Mouse (Mus musculus) right cerebral cortex, adult 18-20 months (tissue): ENCODE results near the gene Mdm1.
"Not testable (repeated sequence)": the region's sequence is repeated elsewhere in the genome, so short reads cannot be mapped to it uniquely, and the experiment has no call there.

Experiments
- DNase-seq: peaks from one replicate; pipeline ENCODE4 v3.0.0; 2022; ENCODE audit warnings: mixed read lengths

The Mdm1 gene

DNA sequence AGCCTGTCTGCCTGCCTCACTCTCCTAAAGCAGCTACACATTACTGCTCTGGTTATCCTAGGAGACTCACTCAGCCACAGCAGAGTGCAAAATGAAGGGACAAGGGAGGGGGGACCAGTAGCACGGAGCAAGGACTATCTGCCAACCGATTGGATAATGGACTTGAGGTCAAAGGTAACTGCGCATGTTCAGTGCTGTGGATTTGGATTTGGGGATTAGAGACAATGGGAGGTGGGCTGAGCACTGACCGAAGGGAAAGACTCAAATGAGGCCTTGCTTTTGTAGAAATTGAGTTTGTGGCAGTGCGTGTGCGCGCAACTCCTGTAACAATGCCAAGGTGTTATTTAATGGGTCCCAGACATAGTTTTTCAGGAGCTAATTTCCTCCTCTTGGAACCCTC is 16.4 kb upstream of the Mdm1 start:
- no peak for DNase-seq

DNA sequence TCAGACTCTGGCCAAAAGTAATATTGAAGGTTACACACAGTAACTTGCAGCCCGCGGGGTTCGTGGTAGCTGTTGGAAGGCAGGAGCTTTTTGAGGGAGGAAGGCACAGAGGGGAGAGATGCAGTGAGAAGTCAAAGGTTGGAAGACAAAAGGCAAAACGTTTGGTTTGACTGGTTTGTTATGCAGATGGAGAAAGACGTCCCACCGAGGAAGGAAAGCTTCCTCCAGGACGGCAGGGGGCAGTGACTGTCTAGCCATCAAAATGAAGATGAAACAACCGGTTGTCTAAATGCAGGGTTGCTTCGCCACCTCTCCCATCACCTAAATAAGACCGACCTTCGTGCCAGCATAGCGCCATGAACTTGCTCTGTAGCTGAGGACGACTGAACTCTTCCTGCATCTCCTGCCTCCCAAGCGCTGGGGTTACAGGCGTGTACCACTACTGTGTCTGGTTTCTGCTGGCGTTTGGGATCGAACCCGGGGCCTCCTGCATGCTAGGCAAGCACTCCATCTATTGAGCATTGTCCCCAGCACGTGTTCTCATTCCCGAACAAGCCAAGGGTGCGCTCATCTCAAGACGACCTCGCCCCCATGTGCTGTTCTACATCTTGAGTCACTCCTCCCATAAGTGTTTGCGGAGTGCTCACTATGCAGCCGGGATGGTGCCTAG is 15.7 kb upstream of the Mdm1 start:
- no peak for DNase-seq

DNA sequence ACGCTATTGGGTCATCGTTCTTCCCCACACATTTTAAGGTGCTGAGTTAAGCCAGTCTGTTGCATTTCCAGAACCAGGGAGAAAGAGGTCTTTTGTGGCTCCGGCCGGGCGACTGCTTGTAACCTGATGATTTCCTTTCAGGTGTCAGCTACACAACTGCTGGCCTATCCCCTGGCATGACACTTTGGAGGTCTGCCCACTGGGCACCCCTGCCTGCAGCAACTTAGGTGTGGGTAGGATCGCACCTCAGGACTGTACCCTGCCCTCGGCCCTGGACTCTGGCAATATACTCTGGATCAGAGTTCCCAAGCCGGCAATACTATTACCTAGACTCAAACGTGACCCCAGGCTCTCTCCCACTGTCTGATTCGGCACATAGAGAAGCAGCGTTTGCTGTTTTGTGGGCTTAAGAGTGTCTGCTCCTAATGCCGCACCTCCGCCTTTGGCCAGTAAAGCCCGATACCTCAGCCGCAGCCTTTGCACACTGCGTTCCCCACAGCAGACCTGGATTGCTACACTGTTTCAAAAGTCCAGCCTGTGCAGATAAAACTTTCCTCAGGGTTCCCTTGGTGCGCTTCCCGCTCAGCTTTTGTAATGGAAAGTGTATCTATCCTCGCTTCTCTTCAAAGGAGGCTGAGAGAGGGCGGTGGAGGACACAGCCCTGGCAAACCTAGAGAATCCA is 12.5 kb upstream of the Mdm1 start:
- no peak for DNase-seq

DNA sequence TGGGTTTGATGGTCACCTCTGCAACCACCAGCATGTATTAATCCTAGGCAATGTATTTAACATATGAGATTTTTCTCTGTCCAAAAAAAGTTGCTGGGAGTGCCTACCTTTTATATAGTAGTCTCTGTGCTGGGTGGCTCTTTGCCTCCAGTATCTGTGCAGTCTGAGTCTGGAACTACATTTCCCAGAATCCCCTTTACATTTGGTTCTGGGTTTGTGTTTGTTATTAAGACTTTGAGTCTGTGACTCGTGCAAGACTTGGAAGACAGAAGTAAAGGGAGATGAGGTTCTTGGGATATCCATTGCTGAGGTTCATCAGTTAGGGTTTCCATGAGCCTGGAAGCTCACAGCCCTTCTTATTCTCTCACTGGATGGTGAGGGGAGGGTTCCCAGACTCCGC is 11.6 kb upstream of the Mdm1 start:
- no peak for DNase-seq

DNA sequence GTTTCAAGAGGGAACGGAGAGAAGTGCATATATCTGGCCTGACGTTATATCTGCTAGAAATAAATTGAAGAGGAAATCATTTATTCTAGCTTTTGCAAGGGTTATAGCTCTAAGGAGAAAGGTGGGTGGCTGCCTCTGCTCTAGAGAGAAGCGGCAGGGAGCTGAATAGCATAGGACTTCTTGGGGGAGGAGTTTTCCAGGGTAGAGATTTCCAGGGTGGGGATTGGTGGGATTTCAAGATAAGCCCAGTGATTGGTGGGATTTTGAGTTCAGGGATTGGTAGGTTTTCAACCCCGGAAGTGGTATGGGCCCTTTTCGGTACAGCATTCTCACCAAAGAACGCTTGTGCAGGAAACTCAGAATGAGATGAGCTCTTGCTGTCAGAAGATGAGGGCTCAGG is 8.6 kb upstream of the Mdm1 start:
- no peak for DNase-seq

DNA sequence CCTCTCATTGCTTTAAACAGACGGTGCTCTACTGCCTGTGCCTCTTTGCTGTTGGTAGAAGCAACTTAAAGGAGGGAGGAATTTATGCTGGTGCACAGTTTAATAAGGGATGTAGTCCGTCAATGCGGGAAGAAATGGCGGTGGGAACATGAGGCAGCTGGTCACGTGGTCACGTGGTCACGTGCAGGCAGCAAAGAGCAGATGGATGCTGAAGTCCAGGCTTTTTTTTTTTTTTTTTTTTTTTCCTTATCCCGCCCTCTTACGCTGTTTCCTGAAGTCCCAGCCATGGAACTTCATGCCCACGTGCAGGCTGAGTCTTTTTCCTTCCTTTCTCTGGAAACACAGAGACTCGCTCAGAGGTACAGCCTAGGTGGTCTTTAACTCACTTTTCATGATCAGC is 3.1 kb upstream of the Mdm1 start:
- DNase-seq, result no peak

DNA sequence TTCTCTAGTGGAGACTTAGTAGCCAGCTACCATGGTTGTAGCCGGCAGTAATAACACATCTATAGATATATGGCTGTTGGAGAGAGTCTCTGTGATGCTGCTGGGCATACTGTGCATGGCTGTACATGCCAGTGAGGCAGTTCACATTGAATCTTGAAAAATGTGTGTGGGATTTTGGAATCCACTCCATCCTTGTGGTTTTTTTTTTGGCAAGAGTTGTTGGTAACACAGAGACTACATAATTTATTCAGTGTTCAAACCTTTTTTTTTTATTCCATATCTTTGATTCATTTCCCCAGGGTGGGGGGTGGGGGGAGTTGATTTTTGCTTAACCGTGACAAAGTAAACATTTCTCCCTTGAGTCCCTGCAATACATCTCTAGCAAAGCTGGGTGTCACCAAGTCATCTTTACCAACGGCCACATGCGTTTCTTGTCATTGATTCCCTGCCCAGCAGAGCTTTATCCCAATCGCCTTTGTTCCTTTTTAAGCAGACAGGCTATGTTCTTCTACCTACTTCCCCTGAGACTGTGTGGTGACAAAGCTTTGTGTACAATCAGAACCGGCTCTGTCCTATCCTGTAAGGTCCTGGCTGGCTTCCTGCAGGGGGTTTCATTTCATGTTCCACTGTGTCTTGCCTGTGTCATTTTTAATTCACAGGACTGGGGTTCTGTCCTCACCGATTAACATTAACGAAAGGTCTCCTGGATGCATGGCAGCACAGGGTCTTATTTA is 1.6 kb upstream of the Mdm1 start:
- DNase-seq, result no peak

DNA sequence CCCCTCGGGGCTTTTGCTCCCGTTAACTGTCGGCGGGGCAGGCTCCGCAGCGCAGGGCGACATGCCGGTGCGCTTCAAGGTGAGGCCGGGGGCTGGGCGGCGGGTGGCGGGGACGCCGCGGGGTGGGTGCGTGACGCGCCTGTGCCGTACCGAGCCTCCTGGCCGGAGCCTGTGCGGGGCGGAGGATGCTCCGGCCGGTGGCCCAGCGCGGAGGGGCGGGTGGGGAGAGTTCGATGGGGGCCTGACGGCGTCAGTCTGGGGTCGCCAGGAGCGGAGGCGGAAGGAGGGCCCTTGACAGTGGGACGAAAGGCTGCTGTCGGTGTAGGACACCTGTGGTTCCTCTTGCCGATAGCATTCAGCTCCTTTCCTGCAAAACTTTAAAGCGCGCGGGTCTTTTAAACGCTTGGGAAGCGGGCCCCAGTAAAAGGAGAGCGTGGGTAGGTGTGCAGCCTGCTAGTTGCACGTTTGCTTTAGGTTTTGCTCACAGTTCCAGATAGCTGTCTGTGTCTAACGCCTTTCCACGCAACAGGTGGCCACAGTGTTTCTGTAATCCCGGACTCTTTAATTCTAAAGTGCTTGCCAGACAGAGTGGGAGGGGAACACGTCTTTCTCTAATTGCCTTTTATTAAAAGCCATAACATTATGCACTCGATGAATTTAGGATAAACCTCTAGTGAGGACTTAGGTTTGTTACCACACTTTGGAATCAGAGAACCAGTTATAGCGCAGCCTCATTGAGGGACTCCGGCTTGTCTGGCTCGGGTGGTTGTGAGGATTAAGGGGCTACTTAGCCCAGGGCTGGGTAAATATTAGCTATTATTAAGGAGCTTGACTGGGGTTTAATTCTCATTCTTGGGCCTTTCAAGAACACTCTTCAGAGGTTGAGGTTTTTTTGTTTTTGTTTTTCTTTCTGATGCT is 532 bp downstream of the Mdm1 start:
- peak; percentile 43 for DNase-seq

DNA sequence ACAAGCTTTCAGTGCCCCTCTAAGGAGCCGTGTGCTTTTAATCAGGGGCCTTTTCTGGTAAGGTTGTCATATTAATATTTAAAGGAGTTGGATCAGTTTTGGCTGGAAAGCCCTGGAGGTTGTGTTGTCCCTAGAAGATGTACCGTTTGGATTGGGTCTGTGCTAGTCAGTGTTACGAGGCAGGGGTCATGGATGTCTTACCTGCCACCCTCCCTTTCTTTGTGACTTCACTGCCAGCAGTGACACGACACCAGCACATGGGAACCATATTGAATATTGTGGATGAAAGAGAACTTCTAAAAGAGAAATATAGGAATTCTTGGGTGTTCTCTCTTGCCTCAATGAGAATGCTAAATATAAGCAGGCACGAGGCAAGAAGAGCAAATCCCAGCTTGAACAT is 7.8 kb downstream of the Mdm1 start:
- no peak for DNase-seq

DNA sequence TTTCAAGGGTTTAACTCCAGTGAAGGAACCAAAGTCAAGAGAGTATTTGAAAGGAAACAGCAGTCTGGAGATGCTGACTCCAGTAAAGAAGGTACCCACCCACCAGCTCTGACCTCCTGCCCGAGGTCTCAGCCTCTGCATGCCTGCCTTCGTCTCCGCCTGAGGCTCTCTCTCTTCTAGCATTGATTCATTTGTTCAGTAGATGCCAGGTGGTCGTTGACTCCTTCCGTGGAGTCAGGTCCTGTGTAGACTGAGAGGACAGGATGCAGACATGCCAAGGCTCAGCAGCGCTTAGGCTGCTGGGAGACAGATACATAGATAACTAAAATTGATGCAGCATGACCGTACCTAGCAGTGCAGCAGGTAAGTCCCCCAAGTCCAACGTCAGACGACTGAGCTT is 9.3 kb downstream of the Mdm1 start:
- DNase-seq, result no peak

DNA sequence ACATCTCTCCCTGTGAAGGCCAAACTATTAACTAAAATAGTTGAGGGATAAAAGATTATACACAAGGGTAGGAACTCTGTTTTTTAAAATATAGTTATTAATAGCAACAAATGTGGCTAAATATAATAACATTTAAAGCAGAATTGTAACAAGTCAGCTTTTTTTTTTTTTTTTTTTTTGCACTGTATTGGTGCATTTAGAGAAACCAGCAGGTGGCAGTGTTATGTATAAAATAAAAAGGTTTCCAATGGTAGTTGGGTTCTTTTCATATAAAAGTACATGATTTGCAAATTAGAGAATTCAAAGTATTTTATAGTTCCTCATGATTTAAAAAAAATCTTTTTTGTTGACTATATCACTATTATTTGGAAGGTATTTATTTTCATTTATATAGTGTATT is 14.3 kb downstream of the Mdm1 start:
- DNase-seq, result no peak

DNA sequence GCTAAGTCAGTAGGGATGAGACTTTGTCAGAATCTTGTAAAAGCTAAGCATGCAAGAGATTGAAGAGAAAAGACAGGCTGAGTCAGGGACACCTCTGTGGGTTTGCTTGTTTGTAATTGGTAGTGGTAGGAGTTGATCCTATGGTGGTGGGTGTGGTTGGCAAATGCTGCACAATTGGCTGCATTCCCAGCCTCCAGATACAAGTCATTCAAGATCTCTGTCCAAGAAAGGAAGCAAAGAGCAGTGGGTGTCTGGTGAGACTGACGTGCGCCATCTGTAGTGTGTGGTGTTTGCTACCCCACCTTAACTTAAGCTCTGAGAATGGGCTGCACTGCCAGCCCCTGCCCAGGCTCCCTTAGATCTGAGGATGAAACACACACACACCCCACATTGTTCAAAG is 19.5 kb downstream of the Mdm1 start:
- DNase-seq, result peak; percentile 88

DNA sequence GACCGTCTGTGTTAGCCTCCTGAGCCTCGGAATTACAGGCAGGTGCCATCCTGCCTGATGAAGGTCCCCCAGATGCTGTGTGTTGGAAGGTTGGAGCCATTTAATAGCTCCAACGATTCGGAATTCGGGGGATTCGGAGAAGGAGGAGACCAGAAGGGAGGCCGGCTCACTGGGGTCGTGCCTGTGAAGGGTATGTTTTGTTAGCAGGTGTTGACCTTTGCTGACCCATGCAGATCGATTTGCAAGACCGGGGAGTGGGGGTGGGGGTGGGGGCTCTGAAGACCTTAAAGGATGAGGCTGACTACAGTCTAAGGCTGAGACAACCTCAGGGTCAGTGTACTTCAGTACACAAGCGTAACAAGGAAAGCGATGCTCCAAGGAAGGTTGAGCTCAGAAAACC is 27.6 kb downstream of the Mdm1 start:
- no peak for DNase-seq

DNA sequence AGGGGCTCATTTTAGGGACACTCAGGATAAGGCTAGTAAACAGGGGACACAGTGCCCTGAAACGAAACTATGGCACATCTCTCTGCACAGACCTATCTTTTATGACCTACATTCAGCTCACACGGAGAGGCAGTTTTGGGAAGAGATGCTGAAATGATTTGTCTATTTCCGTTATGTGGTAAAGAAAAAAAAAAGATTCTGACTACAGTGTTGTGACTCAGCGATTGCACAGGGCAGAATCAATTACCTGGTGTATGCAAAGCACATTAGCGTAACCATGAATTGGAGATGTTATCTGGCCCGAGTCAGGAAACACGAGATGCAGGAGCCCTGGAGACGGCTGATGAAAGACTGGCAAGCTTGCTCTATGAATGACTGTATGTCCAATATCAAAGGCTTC is 30.8 kb downstream of the Mdm1 start:
- DNase-seq, result no peak

DNA sequence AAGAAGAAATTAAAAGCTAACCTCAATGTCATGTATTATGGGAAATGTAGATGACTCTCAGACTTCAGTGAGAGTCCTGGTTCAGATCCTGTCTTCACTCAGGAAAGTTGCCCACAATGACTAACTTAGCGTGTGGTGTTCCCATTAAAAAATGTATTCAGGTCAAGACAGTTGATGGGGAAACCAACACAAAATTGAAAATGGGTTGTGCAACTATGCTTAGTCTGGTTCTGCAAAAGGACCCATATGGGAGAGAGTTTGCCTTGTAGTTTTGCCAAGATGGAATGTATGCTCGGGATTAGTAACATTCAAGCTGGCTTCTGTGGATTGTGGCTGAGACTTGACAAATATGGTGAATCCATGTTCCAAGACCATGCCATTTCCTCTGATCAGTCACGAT is 31.3 kb downstream of the Mdm1 start:
- no peak for DNase-seq

DNA sequence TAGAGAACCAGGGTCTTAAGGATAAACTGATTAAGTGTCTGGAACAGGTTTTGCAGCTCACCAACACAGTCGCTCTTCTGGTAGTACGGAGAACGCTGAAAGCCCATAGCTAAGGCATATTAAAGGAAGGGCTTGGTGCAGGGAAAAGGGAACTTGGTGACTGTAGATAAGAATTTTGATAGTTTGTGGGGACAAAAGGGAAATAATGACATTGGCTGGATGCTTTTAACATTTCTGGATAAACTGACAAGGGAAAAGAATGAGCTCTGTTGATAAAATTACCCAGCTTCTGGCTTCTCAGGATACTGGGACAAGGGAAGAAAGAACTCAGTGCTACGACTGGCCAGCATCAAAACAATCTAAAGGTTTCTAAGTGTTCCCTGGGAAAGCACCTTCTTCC is 33.9 kb downstream of the Mdm1 start:
- not testable (repeated sequence) for DNase-seq

DNA sequence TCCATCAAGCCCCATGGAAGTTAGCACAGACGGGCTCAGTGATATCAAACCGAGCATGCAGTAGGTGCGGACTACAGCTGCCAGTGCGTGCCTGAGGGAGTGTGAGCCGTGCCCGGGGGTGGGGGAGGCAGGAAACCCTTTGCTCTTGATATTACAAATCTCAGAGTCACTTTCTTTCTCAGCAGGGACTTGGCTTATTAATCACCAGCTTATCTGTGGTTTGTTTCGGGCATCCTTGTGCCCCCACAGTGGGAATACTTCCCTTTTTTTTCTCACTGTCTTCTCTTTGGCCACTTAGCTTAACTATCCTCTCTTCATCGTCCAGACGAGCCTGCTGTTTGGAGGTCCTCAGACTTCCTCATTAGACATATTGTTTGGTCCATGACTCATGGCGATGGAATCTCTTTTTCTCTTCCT is 37.1 kb downstream of the Mdm1 start:
- DNase-seq, result no peak

DNA sequence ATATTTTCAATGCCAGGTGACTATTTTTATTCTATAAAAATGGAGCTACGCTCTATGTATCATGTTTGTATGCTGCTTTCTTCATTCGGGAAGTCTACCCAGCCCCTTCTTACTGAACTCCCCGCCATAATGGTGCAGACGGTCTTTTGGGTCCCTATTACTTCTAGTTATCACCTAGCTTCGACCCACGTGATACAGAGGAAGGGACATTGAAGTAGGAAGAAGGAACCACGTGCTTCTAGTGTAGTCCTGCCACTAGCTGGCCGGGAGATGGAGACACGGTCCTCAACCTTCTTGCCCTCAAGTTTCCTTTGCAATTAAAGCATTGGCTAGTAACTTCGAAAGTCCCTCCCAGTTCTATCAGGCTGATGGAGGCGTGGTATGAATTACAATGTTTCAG is 37.7 kb downstream of the Mdm1 start:
- no peak for DNase-seq

DNA sequence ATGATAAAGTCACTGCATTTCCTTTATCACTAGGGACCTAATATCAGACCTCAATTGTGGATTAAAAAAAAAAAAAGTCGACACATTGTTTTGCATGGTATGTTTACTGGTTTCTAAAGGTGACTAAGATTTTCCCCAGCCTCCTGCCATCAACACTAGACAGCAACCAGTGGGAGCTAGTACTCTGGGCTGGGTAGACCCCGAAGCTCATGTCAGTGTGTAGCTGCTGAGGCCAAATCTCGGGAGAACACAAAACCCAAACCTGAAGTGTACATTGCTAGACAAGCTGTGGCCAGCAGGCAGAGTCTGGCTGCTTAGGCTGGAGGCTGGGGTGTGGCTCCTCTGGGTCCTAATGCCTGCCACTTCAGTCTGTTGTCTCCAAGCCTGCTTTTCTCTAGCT is 53.5 kb downstream of the Mdm1 start:
- not testable (repeated sequence) for DNase-seq

DNA sequence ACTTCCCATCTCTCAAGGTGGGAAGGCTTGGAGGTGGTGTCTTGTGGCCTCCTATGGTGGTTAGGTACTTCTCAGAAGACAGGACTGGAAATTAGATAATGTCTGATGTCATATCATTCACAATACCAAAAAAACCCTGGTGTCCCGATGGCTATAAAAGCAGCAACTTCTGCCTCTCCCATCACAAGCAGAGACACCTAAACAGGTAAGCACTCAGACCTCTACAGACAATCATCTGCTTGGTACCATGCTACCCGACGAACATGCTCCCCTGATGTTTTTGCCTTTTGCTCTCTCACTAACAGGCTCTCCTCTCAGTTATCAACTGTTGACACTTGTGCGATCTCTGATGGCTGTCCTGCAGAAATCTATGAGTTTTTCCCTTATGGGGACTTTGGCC is 63.0 kb downstream of the Mdm1 start, which contains the start of gene Il22:
Il22 (plus strand) TSS at position 301 of the 400 bp plus-strand sequence.
- DNase-seq, result no peak

DNA sequence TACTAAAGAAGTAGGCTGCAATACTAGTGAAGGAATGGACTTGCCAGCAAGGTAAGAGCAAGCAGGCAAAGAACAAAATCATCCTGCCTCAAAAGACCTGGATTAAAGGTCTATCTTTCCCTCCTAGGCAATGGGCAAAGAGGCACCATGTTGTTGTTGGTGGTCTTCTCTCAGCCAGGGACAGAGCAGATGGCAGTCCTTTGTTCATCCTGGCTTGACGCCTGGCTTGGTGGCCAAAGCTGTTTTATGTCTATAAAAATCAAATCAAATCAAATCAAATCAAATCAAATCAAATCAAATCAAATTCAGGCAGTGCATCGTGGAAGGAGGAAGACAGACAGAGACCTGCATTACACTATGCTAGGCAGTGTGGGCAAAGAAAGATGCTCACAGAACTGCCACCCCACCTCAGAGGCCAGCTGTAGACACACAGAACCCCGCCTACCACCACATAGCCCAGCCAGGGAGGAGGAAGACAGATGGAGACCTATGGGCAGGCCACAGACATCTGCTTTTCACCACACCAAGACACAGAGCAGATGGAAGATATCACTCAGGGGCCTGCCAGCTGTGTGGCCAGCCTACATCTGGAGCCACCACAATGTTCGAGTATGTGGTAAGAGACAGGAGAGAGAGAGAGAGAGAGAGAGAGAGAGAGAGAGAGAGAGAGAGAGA is 74.2 kb downstream of the Mdm1 start:
- not testable (repeated sequence) for DNase-seq
